ENCODE assay signal across 12 mouse cellular contexts in genomic region chr7:119285290-119285689, GRCm38 (mm10).
A peak's percentile ranks its signal among the peaks of the same experiment; 100 is the strongest.
DNase-seq lines count a peak whose midpoint lies in the region; ATAC-seq and TF ChIP-seq lines count a peak whose summit lies in the region.
"Had no signal": no experiment of that assay in that cellular context is flagged by ENCODE, and none has a peak within 500 bp of the region (broad histone marks: within the 10 kb centered on the region; RNA-seq: fewer than 3 reads in every experiment).

No protein-coding gene starts in this region.

- no peaks in the 10 kb centered on the region for H3K27me3 ChIP-seq in forebrain, postnatal 0 days (ENCODE audit: insufficient read depth, low read length)
- no peaks in the 10 kb centered on the region for H3K27me3 ChIP-seq in forebrain, embryonic 16.5 days (replicated peaks; ENCODE audit: control insufficient read depth, insufficient read depth, low read length)
- no peaks in the 10 kb centered on the region for H3K27me3 ChIP-seq in midbrain, embryonic 16.5 days (ENCODE audit: control insufficient read depth, insufficient read depth, low read depth, low read length)
- H3K27me3 ChIP-seq in heart, adult 2 months (ENCODE audit: control insufficient read depth, insufficient read depth, low read length): no peaks in the 10 kb centered on the region

- H3K9me3 ChIP-seq in forebrain, postnatal 0 days (ENCODE audit: low read length): no peaks in the 10 kb centered on the region
- H3K9me3 ChIP-seq in forebrain, embryonic 16.5 days (ENCODE audit: control insufficient read depth, low read length): no peaks in the 10 kb centered on the region
- H3K9me3 ChIP-seq in midbrain, embryonic 16.5 days (replicated peaks; ENCODE audit: control insufficient read depth, low read length, poor library complexity, severe bottlenecking): no peaks in the 10 kb centered on the region

- no peaks in the 10 kb centered on the region for H3K79me2 ChIP-seq in heart, adult 2 months (replicated peaks; ENCODE audit: control insufficient read depth, insufficient read depth, low read length)

- 70% methylated on average over 5 of the region's 5 CpGs for WGBS in forebrain, postnatal 0 days
- 73% methylated on average over 5 of the region's 5 CpGs for WGBS in forebrain, embryonic 16.5 days
- 77% methylated on average over 5 of the region's 5 CpGs for WGBS in midbrain, embryonic 16.5 days
- 73% methylated on average over 5 of the region's 5 CpGs for WGBS in heart, adult 2 months

- DNase-seq in forebrain, postnatal 0 days: peak; percentile 9
- peak; percentile 7 to 8 for DNase-seq in frontal cortex, postnatal 14 days (ENCODE audit: low spot score in 2 of 2)
- DNase-seq in layer of hippocampus, adult 9-11 months: peak; percentile 75
- no peak for DNase-seq in heart, adult 2 months
- DNase-seq in gastrocnemius, adult 2 months: no peak
- DNase-seq in urinary bladder, postnatal 4 days (ENCODE audit: low spot score in 2 of 2): no peak
- DNase-seq: kidney, adult 18-20 months; lung, postnatal 10 days; thymus, postnatal 14 days had no signal

- ATAC-seq in forebrain, postnatal 0 days: peak; percentile 40; the same call in 1 of the 2 replicates
- ATAC-seq in forebrain, embryonic 16.5 days: no peak
- ATAC-seq in midbrain, embryonic 16.5 days: 0 out of 2 replicates have a peak, but pooled peaks have one; percentile 51

- no peak overlapping the region for H3K4me3 ChIP-seq in forebrain, postnatal 0 days (ENCODE audit: low read depth, low read length)
- no peak overlapping the region for H3K4me3 ChIP-seq in forebrain, embryonic 16.5 days (replicated peaks; ENCODE audit: low read length)
- H3K4me3 ChIP-seq in midbrain, embryonic 16.5 days (ENCODE audit: low read depth, low read length): no peak overlapping the region
- no peak overlapping the region for H3K4me3 ChIP-seq in heart, adult 2 months
- no peak overlapping the region for H3K4me3 ChIP-seq in gastrocnemius, adult 2 months

- intact Hi-C loops in heart, adult 2 months (cut with DNase I): no loop called here
- intact Hi-C loops in gastrocnemius, adult 2 months (cut with DNase I): no loop called here

- H3K4me1 ChIP-seq in forebrain, postnatal 0 days (ENCODE audit: insufficient read depth): no peaks in the 10 kb centered on the region
- H3K4me1 ChIP-seq in forebrain, embryonic 16.5 days (replicated peaks; ENCODE audit: control insufficient read depth, insufficient read depth, low read length): no peaks in the 10 kb centered on the region
- H3K4me1 ChIP-seq in midbrain, embryonic 16.5 days (ENCODE audit: control insufficient read depth, insufficient read depth, low read length): no peaks in the 10 kb centered on the region
- no peaks in the 10 kb centered on the region for H3K4me1 ChIP-seq in heart, adult 2 months (ENCODE audit: control insufficient read depth, insufficient read depth, low read length)

- no peak overlapping the region for H3K27ac ChIP-seq in forebrain, postnatal 0 days (ENCODE audit: low read depth, low read length)
- H3K27ac ChIP-seq in forebrain, embryonic 16.5 days (ENCODE audit: low read length): no peak overlapping the region
- no peak overlapping the region for H3K27ac ChIP-seq in midbrain, embryonic 16.5 days (ENCODE audit: low read length)
- no peak overlapping the region for H3K27ac ChIP-seq in heart, adult 2 months
- H3K27ac ChIP-seq in gastrocnemius, adult 2 months: no peak overlapping the region

- no peak for TF ChIP-seq CTCF in forebrain, postnatal 0 days (IDR thresholded peaks at IDR 0.05; ENCODE audit: low read depth)
- no peak for TF ChIP-seq CTCF in heart, adult 2 months (IDR thresholded peaks at IDR 0.05)
- no peak for TF ChIP-seq CTCF in gastrocnemius, adult 2 months (IDR thresholded peaks at IDR 0.05)

- no peak for TF ChIP-seq POLR2A in heart, adult 2 months (IDR thresholded peaks at IDR 0.05; ENCODE audit: insufficient read depth, low read depth, low read length)

- TF ChIP-seq EP300 in heart, adult 2 months (IDR thresholded peaks at IDR 0.05; ENCODE audit: insufficient read depth, low read depth, low read length): no peak

- H3K4me2 ChIP-seq in forebrain, postnatal 0 days (ENCODE audit: low read depth): no peak overlapping the region
- H3K4me2 ChIP-seq in forebrain, embryonic 16.5 days (ENCODE audit: low read length): no peak overlapping the region
- no peak overlapping the region for H3K4me2 ChIP-seq in midbrain, embryonic 16.5 days (ENCODE audit: low read length)
- H3K4me2 ChIP-seq: liver, embryonic 11.5 days had no signal

- H3K36me3 ChIP-seq in forebrain, postnatal 0 days (ENCODE audit: insufficient read depth): no peaks in the 10 kb centered on the region
- H3K36me3 ChIP-seq in forebrain, embryonic 16.5 days (ENCODE audit: control insufficient read depth, insufficient read depth): no peaks in the 10 kb centered on the region
- no peaks in the 10 kb centered on the region for H3K36me3 ChIP-seq in midbrain, embryonic 16.5 days (ENCODE audit: control insufficient read depth, insufficient read depth, low read length)
- no peaks in the 10 kb centered on the region for H3K36me3 ChIP-seq in heart, adult 2 months (ENCODE audit: control insufficient read depth, insufficient read depth, low read length)

- no peak overlapping the region for H3K9ac ChIP-seq in forebrain, postnatal 0 days
- H3K9ac ChIP-seq in forebrain, embryonic 16.5 days (replicated peaks; ENCODE audit: low read depth, low read length): no peak overlapping the region
- no peak overlapping the region for H3K9ac ChIP-seq in midbrain, embryonic 16.5 days (ENCODE audit: low read depth, low read length)
- H3K9ac ChIP-seq in heart, adult 2 months (ENCODE audit: low read depth, low read length): no peak overlapping the region

Comparison
In these comparisons a context has a peak if more than half of its experiments do, and no peak if none do; other contexts are left out.
1. DNase-seq: peak in forebrain, postnatal 0 days (single experiment), frontal cortex, postnatal 14 days (2 of 2) and layer of hippocampus, adult 9-11 months (single experiment); none in heart, adult 2 months (0 of 2), gastrocnemius, adult 2 months (single experiment) and urinary bladder, postnatal 4 days (0 of 2).